Mouse (Mus musculus) neural tube, embryonic 10.5 days (tissue): ENCODE results near the gene Ppm1m.
A peak's percentile ranks its signal among the peaks of the same experiment; 100 is the strongest.

Experiments used
- DNase-seq: peaks from one replicate; pipeline ENCODE4 v3.0.0-alpha.2; 2017; ENCODE audit warnings: low spot score; ENCODE audit errors: extremely low spot score

Ppm1m gene

DNA sequence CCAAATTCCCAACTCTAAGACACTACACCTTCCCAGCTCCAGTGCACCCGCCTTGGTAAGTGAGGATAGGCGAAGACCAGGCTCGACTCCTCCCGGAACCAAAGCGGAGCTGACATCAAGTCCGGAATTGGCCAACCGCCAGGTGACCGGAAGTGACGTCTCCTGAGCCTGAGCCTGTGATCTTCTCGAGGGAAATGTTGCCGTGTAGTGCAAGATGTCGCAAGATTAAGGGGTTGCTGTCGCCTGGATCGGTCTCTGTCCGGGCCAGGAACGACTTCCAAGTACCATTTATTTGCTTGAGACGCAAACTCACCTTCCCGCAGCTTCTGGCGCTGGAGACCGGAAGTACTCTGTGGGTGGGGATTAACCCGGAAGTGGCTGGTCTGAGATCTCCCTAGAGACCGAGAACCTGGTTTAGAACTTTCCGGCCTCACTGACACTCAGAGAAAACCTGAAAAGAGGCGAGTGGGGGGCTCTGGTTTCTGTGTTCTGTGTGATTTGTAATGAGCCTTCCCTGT, 39.7 kb downstream of the Ppm1m start:
- DNase-seq: peak; percentile 94

DNA sequence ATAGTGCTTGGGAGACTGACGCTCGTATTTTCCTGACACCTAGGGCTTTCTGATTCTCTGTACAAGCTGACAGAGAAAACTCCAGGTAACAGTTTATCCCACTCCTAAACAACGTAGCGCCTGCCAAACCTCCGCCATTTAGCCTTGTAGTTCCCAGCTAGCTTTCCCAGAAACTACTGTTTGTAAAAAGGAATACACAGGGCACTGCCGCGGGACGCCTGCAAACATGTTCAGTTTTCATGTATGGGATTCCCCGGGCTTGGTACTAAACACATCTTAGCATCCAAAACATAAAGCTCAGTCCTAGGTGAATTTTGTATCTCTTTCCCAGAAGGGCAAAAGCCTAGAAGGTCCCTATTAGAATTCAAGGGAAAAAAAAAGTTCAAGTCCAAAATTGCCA, 40.3 kb downstream of the Ppm1m start:
- no peak for DNase-seq

DNA sequence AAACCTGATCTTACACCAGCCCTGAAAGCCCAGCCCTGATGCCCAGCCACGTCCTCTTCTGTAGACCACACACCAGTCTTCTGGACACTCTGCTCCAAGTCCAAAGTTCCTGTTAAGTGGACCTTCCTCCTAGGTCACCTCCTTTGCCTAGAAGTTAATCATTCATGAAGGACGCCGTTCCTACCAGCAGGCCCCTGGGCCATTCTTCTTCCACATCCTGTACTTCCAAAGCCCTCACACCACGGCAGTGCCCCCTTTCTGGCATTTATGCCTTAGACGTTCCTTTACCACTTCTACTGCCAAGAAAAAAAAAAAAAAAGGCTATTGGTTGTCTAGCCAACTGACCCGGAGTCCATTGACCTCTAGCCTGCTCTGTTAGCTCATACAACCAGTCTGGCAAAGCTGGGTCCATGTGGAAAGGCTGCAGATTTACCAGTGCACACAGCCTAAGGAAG, 41.5 kb downstream of the Ppm1m start, which contains the start of gene Glyctk:
Gene Glyctk, minus strand, starts transcription at position 102 of the 455 bp plus-strand sequence.
- DNase-seq: no peak

DNA sequence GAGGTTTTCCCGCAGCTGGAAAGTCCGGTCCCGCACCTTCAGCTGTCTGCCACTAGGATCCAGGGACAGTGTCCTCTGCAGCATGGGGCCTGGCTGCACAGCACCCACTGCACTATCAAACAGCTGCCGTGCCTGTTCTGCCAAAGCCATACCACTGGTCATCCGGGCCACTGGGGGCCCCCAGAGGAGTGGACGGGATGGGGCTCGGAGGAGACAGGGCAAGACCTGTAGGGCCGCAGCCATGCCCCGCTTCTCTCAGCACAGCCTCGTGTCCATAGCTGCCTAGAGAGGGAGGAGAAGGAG, 42.0 kb downstream of the Ppm1m start:
- DNase-seq: no peak

DNA sequence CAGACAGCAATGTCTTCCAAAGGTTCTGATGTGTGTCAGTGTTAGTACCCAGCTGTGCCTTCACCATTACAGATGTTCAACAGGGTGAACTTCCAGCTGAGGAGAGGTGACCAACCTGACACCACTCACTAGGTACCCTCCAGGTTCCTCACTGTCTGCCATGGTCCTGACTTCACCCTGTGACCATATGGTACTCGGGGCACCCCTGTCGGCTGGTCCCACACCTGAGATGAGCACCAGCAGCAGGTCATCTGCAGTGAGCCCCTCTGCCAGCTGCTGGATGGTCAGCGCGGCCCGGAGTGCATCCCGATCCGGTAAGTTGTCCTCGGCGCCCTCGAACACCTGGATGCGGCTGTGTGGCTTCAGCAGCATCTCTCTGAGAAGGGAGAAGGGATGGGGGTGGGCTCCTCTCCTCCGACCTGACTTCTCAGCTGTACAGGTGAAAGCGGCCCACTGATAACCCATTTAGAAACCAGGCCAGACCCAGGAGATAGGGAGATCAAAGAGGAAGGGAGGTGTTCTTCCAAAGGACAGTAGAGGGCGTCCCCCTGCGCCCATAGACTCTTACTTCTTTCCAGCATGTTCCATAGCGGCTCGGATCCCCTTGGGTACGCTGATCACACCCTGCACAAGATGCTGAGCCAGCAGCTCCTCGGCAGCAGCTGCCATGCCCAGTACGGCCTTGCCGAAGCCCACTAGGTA, 42.5 kb downstream of the Ppm1m start:
- no peak for DNase-seq

DNA sequence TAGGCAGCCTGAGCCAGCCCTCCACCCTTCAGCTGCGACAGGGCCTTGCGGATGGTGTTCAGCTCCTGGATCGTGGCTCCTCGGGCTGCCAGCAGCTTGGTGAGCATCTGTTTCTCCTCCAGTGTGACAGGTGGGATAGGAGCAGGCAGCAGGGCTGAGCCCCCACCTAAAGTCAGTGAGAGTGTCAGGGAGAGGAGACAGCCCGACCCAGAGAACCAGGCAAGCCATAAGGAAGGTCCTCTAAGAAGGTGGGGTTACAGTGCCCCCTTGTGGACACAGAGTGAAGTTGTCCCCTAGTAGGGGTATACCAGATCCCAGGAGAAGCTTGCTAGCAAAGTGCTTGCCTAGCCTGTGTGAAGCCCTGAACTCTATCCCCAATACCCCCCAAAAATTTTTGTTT, 43.1 kb downstream of the Ppm1m start:
- DNase-seq: peak; percentile 64

DNA sequence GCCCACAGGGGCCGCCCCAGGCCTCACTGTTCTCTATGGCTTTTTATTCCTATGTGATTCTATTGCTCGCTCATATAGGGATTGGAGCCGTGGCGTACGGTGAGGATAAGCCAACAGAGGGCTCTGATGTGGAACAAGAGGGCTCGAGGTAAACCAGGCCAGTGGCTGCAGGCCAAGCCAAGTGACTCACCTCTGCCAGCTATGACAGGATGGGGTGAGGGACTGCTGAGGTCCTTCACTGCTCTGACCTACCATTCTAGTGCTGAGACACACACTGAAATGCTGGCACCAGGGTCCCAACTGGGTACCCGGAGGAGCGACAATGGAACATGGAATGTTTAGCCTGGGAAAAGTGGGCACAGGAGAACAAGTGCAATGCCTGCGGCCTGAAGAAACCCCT, 45.4 kb downstream of the Ppm1m start:
- no peak for DNase-seq

DNA sequence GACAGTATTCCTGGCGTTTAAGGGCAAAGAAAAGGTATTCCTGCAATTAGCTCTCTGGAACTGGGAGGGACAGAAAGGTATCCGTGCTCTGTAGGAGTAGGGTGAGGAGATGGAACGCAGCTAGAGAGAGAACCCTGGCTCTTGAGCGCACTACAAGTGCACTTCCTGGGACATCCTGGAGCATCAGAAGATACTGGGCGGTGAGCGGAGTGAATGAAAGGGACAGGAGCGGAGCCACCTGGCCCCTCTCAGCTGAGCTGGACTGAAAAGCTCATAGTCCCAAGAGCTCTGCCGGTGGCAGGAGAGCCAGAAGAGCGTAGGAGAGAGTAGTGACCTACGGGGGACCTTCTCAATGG, 50.2 kb downstream of the Ppm1m start:
- no peak for DNase-seq

DNA sequence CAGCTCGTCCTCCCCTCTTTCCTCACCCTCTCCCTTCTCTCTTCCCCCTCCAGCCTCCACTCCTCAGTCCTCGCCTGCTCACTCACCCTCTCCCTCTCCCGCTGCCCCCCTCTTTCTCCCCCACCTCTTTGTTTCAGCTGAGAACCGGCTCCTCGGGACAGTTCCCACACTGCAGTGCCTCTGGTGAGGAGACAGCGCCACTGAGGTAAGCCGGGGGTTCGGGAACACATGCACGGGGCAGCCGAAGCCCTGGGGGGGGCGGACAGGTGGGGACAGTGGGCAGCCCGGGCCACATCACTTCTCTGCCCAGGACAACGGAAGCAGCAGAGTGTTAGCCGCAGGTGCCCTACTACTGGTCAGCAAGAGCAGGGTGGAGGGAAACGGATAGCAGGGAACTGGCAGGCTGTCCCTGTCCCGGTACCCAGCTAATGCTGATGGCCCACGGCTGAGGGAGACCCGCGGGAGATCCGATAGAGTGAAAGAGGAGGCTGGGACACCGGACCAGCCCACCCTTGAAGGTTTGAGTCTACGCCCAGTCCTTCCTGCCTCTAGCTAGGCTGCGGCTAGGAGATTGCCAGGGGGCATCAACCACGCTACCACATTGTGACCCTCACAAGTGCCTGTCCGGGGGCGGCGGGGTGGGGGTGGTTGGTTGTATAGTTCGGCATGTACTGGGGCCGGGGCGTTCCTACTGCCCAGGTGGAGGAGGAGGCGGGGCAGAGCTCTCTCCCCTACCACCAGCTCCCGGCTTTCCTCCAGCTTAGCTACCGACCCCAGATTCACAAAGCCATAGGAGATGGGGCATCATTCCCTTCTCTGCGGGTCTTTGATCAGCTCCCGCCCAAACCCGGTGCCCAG, 50.8 kb downstream of the Ppm1m start:
- peak; percentile 61 for DNase-seq

DNA sequence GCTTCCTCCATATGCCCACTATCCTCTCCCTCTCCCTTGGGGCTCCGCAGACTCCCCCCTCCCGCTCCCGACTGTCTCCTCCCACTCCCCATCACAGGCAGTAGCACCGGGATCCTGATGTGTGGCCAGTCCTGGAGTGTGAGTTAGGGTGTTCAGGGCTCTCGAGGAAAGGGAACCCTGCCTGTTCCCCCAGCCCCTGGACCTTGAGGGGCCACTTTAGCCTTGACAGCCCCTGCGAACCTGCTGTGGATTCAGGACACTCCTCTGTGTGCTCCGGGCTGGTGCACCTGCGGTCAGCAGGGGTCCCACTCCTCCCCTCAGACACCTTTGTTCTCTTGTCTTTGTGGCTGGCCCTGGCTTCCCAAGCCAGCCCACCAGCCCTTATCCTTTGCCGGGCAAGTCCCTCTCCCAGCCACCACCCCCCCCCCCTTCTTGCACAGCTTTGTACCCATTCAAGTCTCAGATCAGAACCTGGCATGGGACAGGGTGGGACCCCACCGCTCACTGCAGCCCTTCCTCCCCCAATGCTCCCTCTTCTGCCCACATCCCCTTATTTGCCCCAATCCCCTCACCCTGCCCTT, 51.6 kb downstream of the Ppm1m start:
- DNase-seq: peak; percentile 40

DNA sequence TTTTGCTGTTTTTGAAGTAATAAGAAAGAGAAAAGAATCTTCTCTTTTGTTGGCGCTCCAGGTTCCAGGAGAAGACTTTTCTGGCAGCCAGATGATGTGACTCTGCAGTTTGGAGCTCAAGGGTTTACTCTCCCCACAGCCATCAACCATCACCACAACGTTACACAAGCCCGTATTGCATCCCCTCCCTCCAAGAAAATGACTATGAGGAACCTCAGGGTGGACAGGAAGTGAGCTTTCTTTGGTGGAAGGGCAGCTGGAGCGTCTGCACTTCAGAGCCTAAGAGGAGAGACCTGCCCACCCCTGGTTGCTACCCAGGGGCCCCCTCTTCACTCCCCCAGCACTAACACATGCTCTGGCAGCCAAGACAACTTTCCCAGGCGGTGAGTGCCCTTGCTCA, 52.3 kb downstream of the Ppm1m start:
- DNase-seq: no peak

DNA sequence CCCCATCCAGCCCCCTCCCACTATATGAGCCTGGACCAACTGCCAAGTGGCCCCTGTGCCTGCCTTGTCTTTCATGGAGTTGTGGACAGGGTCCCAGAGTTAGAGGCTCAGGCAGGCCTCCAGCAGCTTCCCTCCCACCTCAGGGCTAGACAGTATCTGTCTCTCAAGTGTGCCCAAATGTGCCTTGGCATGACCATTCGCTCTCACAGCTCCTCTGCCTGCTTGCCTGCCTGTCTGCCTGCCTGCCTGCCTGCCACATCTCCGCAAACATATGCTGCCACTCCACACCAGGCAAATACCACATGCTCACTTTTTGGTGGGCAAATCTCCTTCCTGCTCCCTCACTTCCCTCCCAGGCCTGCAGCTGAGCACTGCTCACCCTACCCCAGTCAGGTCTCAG, 54.0 kb downstream of the Ppm1m start:
- DNase-seq: no peak
